Mouse (Mus musculus) forebrain, embryonic 16.5 days (tissue): ENCODE results near the gene Eng. TPM values are rescaled to one million over a fixed set of nuclear protein-coding genes. Genes with fewer than 3 reads are reported as not detected.

Experiments used
- ATAC-seq: fragments of 200-750 bp; cut with Nextera tagmentation; 2 replicates; pipeline ENCODE4 v1.8.0; 2017; ENCODE audit warnings: mild to moderate bottlenecking, moderate library complexity
- H3K27ac ChIP-seq: fragments of 300-500 bp; sonication (generic); 2 replicates; pipeline ENCODE4 v1.5.1; 2014; ENCODE audit warnings: low read length, control low read depth
- H3K27me3 ChIP-seq: fragments of 300-500 bp; sonication (generic); replicated peaks from 2 replicates; pipeline ENCODE4 v1.6.1; 2014; ENCODE audit warnings: low read length; ENCODE audit not compliant: control insufficient read depth, insufficient read depth
- H3K36me3 ChIP-seq: fragments of 300-500 bp; sonication (generic); 2 replicates; pipeline ENCODE4 v1.6.1; 2014; ENCODE audit not compliant: control insufficient read depth, insufficient read depth
- H3K4me1 ChIP-seq: fragments of 300-500 bp; sonication (generic); replicated peaks from 2 replicates; pipeline ENCODE4 v1.6.1; 2014; ENCODE audit warnings: low read length; ENCODE audit not compliant: control insufficient read depth, insufficient read depth
- H3K4me2 ChIP-seq: fragments of 300-500 bp; sonication (generic); 2 replicates; pipeline ENCODE4 v1.6.1; 2014; ENCODE audit warnings: mild to moderate bottlenecking, low read length, control low read depth
- H3K4me3 ChIP-seq: fragments of 300-500 bp; sonication (generic); replicated peaks from 2 replicates; pipeline ENCODE4 v1.5.1; 2014; ENCODE audit warnings: mild to moderate bottlenecking, low read length, control low read depth
- H3K9ac ChIP-seq: fragments of 300-500 bp; sonication (generic); replicated peaks from 2 replicates; pipeline ENCODE4 v1.6.1; 2014; ENCODE audit warnings: low read depth, low read length, control low read depth
- H3K9me3 ChIP-seq: fragments of 300-500 bp; sonication (generic); 2 replicates; pipeline ENCODE4 v1.6.1; 2016; ENCODE audit warnings: low read length; ENCODE audit not compliant: control insufficient read depth
- WGBS: fragments of 180-500 bp; shearing (Covaris S2); extraction: QIAGEN DNeasy Blood & Tissue Kit; methylation state at CpG from one replicate; pipeline ENCODE4 v1.1.7; 2014; 5-methylcytosine and 5-hydroxymethylcytosine counted together
- polyA plus RNA-seq: library from polyadenylated mRNA; unstranded; fragments of >200 nt; fragmentation: Nextera tagmentation; extraction: Ambion mirVana; gene quantifications from 2 replicates; pipeline ENCODE4 v1.2.1, GENCODE M21; 2015

Gene Eng
- polyA plus RNA-seq, 1 experiment from 2014 or later = 27.3 TPM

GRCm38 (mm10) chr2:32708643-32709042 is 62.2 kb downstream of the Eng start:
- 32% methylated on average over 3 of the region's 3 CpGs for WGBS
- H3K27me3 ChIP-seq = no peaks in the 10 kb centered on the region

GRCm38 (mm10) chr2:32709521-32710137 is 63.2 kb downstream of the Eng start:
- Histone ChIP-seq H3K27me3 (no peaks in the 10 kb centered on the region), H3K4me2 (no peak overlapping the region), H3K9me3 (no peaks in the 10 kb centered on the region), H3K9ac (no peak overlapping the region), H3K4me1 (peaks cover 17% of the 10 kb centered on the region), H3K4me3 (no peak overlapping the region), H3K36me3 (peaks cover 19% of the 10 kb centered on the region), H3K27ac (no peak overlapping the region)
- WGBS = 95% methylated on average over 20 of the region's 20 CpGs
- ATAC-seq = no peak

More at GRCm38 (mm10) chr2:32708643-32709042, 62.2 kb downstream of the Eng start:
- Histone ChIP-seq H3K36me3 (peaks cover 19% of the 10 kb centered on the region), H3K4me2 (no peak overlapping the region), H3K9me3 (no peaks in the 10 kb centered on the region), H3K4me3 (no peak overlapping the region), H3K4me1 (peaks cover 11% of the 10 kb centered on the region), H3K27ac (no peak overlapping the region), H3K9ac (no peak overlapping the region)
- ATAC-seq = no peak

- Histone ChIP-seq H3K27ac (no peak overlapping the region), H3K4me2 (no peak overlapping the region), H3K4me3 (no peak overlapping the region), H3K9me3 (no peaks in the 10 kb centered on the region), H3K36me3 (peaks cover 19% of the 10 kb centered on the region), H3K9ac (no peak overlapping the region), H3K4me1 (peaks cover 17% of the 10 kb centered on the region), H3K27me3 (no peaks in the 10 kb centered on the region)
- WGBS = 86% methylated on average over 5 of the region's 5 CpGs
- ATAC-seq = no peak
Measured at GRCm38 (mm10) chr2:32710425-32710824, 64.0 kb downstream of the Eng start.

GRCm38 (mm10) chr2:32711301-32712056 is 65.1 kb downstream of the Eng start:
- H3K27ac ChIP-seq = no peak overlapping the region
- H3K27me3 ChIP-seq = no peaks in the 10 kb centered on the region
- no peak for ATAC-seq
- H3K9me3 ChIP-seq = no peaks in the 10 kb centered on the region
- H3K4me3 ChIP-seq = peak overlapping the region; percentile 98
- H3K4me2 ChIP-seq = peak overlapping the region; percentile 97
- peaks cover 14% of the 10 kb centered on the region for H3K36me3 ChIP-seq
- WGBS = 30% methylated on average over 9 of the region's 9 CpGs
- peaks cover 17% of the 10 kb centered on the region for H3K4me1 ChIP-seq
- peak overlapping the region; percentile 95 for H3K9ac ChIP-seq

DNA sequence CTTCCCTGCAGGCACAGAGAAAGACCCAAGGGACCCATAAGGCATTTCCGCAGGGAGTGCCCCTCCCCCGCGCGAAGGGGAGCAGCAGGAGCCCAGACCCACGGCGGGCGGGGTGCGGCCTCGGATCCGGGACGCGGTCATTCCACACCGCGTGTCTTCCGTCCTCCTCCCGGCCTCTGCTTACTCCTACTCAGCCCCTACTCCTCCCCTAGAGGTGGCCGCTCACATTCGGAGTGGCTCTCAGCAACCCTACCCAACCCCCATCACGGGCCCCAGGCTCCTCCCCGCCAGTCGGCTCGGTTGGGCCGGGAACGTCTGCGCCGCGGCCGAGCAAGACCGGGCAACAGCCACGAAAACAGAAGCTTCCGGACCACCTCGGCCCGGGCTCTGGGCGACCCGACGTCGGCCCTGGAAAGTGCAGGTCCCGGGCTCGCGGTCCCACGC is 65.7 kb downstream of the Eng start:
- no peaks in the 10 kb centered on the region for H3K27me3 ChIP-seq
- peak overlapping the region; percentile 95 for H3K9ac ChIP-seq
- ATAC-seq = no peak
- H3K27ac ChIP-seq = peak overlapping the region; percentile 41
- H3K9me3 ChIP-seq = no peaks in the 10 kb centered on the region
- under 1% methylated on average over 41 of the region's 41 CpGs for WGBS
- peaks cover 11% of the 10 kb centered on the region for H3K36me3 ChIP-seq
- peaks cover 17% of the 10 kb centered on the region for H3K4me1 ChIP-seq
- peak overlapping the region; percentile 98 for H3K4me3 ChIP-seq
- H3K4me2 ChIP-seq = peak overlapping the region; percentile 97

GRCm38 (mm10) chr2:32712586-32712933 is 66.2 kb downstream of the Eng start:
- Histone ChIP-seq H3K4me2 (peak overlapping the region; percentile 97), H3K4me1 (peaks cover 17% of the 10 kb centered on the region), H3K36me3 (peaks cover 11% of the 10 kb centered on the region), H3K4me3 (peak overlapping the region; percentile 98), H3K9me3 (no peaks in the 10 kb centered on the region), H3K27ac (peak overlapping the region; percentile 100), H3K27me3 (no peaks in the 10 kb centered on the region), H3K9ac (peak overlapping the region; percentile 95)
- peak; percentile 91 for ATAC-seq
- 0% methylated on average over 42 of the region's 44 CpGs for WGBS

- WGBS = under 1% methylated on average over 45 of the region's 79 CpGs
- Histone ChIP-seq H3K36me3 (peaks cover 8% of the 10 kb centered on the region), H3K4me1 (peaks cover 17% of the 10 kb centered on the region)
Measured at GRCm38 (mm10) chr2:32712934-32713817, 66.8 kb downstream of the Eng start, which contains the start of gene Cdk9. Cdk9 (minus strand) TSS chr2:32713076.

DNA sequence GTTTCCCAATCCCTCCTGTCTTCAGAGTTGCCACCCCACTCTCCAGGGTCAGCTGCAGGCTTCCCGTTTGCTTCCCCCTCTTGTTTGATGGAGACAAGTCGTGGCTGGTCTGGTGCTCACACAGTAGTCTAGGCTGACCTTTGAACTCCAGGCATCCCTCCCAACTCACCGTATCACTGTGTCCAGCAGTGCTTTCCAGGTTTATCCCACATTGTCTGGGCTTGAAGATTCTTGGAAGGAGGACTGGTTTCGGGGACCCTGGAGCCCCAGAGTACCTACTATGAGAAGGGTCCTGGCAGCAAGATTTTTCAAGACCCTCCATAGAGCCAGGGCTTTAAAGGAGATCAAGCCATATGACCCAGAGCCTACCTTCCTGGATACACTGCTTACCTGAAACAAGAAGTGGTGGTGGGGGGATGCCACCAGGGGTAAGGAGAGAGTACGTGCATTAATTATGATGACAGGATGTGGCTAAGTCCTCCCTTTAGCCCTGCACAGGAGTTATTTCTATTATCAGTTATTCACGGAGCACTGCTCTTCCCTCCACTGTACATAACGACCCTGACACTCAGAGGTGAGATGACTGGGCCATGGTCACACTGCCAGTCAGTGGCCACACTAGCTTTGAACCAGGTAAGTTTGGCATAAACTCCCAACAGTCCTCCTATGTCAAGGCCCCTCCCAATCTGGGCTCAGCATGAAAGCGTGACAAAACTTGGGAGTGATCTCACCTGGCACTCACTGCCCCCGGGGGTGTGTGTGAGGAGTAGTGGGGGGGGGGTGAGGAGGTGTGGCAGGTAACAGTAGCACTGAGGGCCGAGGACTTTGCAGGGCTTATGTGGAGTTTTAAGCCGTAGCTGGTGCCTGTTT is 68.0 kb downstream of the Eng start:
- ATAC-seq = no peak
- no peak overlapping the region for H3K4me3 ChIP-seq
- H3K9ac ChIP-seq = 0 out of 2 replicates have a peak overlapping the region, but pooled peaks have one; percentile 5
- H3K4me2 ChIP-seq = no peak overlapping the region; the same call in 1 of the 2 replicates
- H3K36me3 ChIP-seq = peaks cover 7% of the 10 kb centered on the region
- 66% methylated on average over 11 of the region's 11 CpGs for WGBS
- H3K27me3 ChIP-seq = no peaks in the 10 kb centered on the region
- peaks cover 17% of the 10 kb centered on the region for H3K4me1 ChIP-seq
- peak overlapping the region; percentile 100 for H3K27ac ChIP-seq
- H3K9me3 ChIP-seq = no peaks in the 10 kb centered on the region

More at GRCm38 (mm10) chr2:32712934-32713817, 66.8 kb downstream of the Eng start, which contains the start of gene Cdk9:
- Histone ChIP-seq H3K27me3 (no peaks in the 10 kb centered on the region), H3K9ac (peak within 1 kb of the TSS; percentile 95), H3K9me3 (no peaks in the 10 kb centered on the region), H3K4me3 (peak within 1 kb of the TSS; percentile 98), H3K4me2 (peak within 1 kb of the TSS; percentile 97), H3K27ac (peak within 1 kb of the TSS; percentile 100)
- ATAC-seq = peak; percentile 91
